Mouse (Mus musculus): ENCODE measurements at regions not wholly inside any gene's neighbourhood (a gene's known extent, or its start where the extent isn't known, plus 50 kb on each side); places are given as distances from the start of the nearest gene placed in this dataset.
"Not testable (repeated sequence)": the region's sequence is repeated elsewhere in the genome, so short reads cannot be mapped to it uniquely, and the experiment has no call there.

DNA sequence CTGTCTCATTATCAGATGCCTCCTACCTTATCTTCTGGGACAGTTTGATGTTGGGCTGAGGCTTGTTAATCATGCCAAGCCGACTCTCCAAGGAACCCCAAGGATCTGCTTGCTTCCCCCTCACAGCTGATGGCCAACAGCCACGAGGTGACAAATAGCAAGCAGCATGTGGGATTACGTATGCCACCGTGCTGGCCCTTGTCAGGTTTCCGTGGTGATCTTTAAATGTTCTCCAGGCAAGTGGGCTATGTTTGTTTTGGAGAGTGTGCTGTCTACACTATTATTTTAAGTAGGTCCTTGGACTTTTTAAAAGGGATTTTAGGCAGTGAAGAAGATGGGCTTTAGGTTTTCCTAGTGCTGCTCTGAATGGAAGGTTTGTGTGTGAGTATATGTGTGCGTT is 149.8 kb downstream of the Mterf1b start:
- H3K4me3 ChIP-seq (ENCODE audit: low read depth, low read length): no peak overlapping the region
- TF ChIP-seq GATA2 (IDR thresholded peaks at IDR 0.05; ENCODE audit: borderline replicate concordance, low read depth, low read length) (no peak), CTCF (IDR thresholded peaks at IDR 0.05; ENCODE audit: low read depth, low read length) (no peak), TAL1 (conservative IDR thresholded peaks at IDR 0.05; ENCODE audit: low read depth, low read length) (no peak), POLR2AphosphoS5 (IDR thresholded peaks at IDR 0.05; ENCODE audit: insufficient replicate concordance, low read depth, low read length) (no peak), GATA1 (IDR thresholded peaks at IDR 0.05; ENCODE audit: borderline replicate concordance, low read length) (no peak)
- ATAC-seq (ENCODE audit: extremely low read depth, insufficient number of reproducible peaks, low FRiP score, poor library complexity, severe bottlenecking) (no peak), DNase-seq (ENCODE audit: low spot score) (no peak)
- H3K4me1 ChIP-seq (ENCODE audit: insufficient read depth, low read depth, low read length): no peaks in the 10 kb centered on the region
- H3K36me3 ChIP-seq (replicated peaks): no peaks in the 10 kb centered on the region
- no peaks in the 10 kb centered on the region for H3K27me3 ChIP-seq (ENCODE audit: insufficient read depth, low read length)
- no peaks in the 10 kb centered on the region for H3K9me3 ChIP-seq (replicated peaks)

DNA sequence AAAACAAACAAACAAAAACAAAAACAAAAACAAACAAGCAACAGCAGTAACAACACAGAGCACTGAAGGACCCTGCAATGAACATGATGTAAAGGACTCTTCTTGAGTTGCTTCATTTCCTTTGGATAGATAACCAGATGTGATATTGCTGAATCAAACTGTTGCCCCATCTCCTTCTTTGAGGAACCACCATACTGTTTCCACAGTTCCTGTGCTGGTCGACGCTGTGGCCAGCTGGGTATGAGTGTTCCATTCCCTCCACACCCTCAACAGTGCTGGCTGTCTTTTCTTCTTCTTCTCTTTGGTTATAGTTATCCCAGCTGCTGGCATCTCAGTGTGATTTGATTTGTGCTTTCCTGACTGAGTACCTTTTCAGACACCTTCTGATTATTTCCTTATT is 152.3 kb downstream of the Mterf1b start:
- no peaks in the 10 kb centered on the region for H3K36me3 ChIP-seq (replicated peaks)
- DNase-seq (ENCODE audit: low spot score): no peak
- H3K27me3 ChIP-seq (ENCODE audit: insufficient read depth, low read length): no peaks in the 10 kb centered on the region
- no peaks in the 10 kb centered on the region for H3K4me1 ChIP-seq (ENCODE audit: insufficient read depth, low read depth, low read length)
- no peak for ATAC-seq (ENCODE audit: extremely low read depth, insufficient number of reproducible peaks, low FRiP score, poor library complexity, severe bottlenecking)
- H3K9me3 ChIP-seq (replicated peaks): no peaks in the 10 kb centered on the region
- H3K4me3 ChIP-seq (ENCODE audit: low read depth, low read length): no peak overlapping the region
- no peak for TF ChIP-seq CTCF (IDR thresholded peaks at IDR 0.05; ENCODE audit: low read depth, low read length)
- TF ChIP-seq POLR2AphosphoS5 (IDR thresholded peaks at IDR 0.05; ENCODE audit: insufficient replicate concordance, low read depth, low read length): no peak
- TF ChIP-seq GATA2 (IDR thresholded peaks at IDR 0.05; ENCODE audit: borderline replicate concordance, low read depth, low read length): no peak
- no peak for TF ChIP-seq GATA1 (IDR thresholded peaks at IDR 0.05; ENCODE audit: borderline replicate concordance, low read length)
- no peak for TF ChIP-seq TAL1 (conservative IDR thresholded peaks at IDR 0.05; ENCODE audit: low read depth, low read length)

GRCm38 (mm10) chr5:4348334-4348733 is 156.2 kb downstream of the Mterf1b start:
- Histone ChIP-seq H3K9me3 (replicated peaks) (no peaks in the 10 kb centered on the region), H3K4me3 (ENCODE audit: low read depth, low read length) (no peak overlapping the region), H3K27me3 (ENCODE audit: insufficient read depth, low read length) (no peaks in the 10 kb centered on the region), H3K4me1 (ENCODE audit: insufficient read depth, low read depth, low read length) (no peaks in the 10 kb centered on the region), H3K36me3 (replicated peaks) (no peaks in the 10 kb centered on the region)
- DNase-seq (ENCODE audit: low spot score) (no peak), ATAC-seq (ENCODE audit: extremely low read depth, insufficient number of reproducible peaks, low FRiP score, poor library complexity, severe bottlenecking) (no peak)
- TF ChIP-seq GATA1 (IDR thresholded peaks at IDR 0.05; ENCODE audit: borderline replicate concordance, low read length) (no peak), GATA2 (IDR thresholded peaks at IDR 0.05; ENCODE audit: borderline replicate concordance, low read depth, low read length) (no peak), POLR2AphosphoS5 (IDR thresholded peaks at IDR 0.05; ENCODE audit: insufficient replicate concordance, low read depth, low read length) (no peak), CTCF (IDR thresholded peaks at IDR 0.05; ENCODE audit: low read depth, low read length) (no peak)

GRCm38 (mm10) chr5:4349943-4350342 is 157.8 kb downstream of the Mterf1b start:
- TF ChIP-seq GATA1 (IDR thresholded peaks at IDR 0.05; ENCODE audit: borderline replicate concordance, low read length): no peak
- no peak for TF ChIP-seq TAL1 (conservative IDR thresholded peaks at IDR 0.05; ENCODE audit: low read depth, low read length)
- TF ChIP-seq GATA2 (IDR thresholded peaks at IDR 0.05; ENCODE audit: borderline replicate concordance, low read depth, low read length): no peak
- no peak for TF ChIP-seq CTCF (IDR thresholded peaks at IDR 0.05; ENCODE audit: low read depth, low read length)
- no peak for TF ChIP-seq POLR2AphosphoS5 (IDR thresholded peaks at IDR 0.05; ENCODE audit: insufficient replicate concordance, low read depth, low read length)
- Histone ChIP-seq H3K9me3 (replicated peaks) (no peaks in the 10 kb centered on the region), H3K4me1 (ENCODE audit: insufficient read depth, low read depth, low read length) (no peaks in the 10 kb centered on the region), H3K36me3 (replicated peaks) (no peaks in the 10 kb centered on the region), H3K4me3 (ENCODE audit: low read depth, low read length) (no peak overlapping the region), H3K27me3 (ENCODE audit: insufficient read depth, low read length) (no peaks in the 10 kb centered on the region)
- DNase-seq (ENCODE audit: low spot score) (no peak), ATAC-seq (ENCODE audit: extremely low read depth, insufficient number of reproducible peaks, low FRiP score, poor library complexity, severe bottlenecking) (no peak)

DNA sequence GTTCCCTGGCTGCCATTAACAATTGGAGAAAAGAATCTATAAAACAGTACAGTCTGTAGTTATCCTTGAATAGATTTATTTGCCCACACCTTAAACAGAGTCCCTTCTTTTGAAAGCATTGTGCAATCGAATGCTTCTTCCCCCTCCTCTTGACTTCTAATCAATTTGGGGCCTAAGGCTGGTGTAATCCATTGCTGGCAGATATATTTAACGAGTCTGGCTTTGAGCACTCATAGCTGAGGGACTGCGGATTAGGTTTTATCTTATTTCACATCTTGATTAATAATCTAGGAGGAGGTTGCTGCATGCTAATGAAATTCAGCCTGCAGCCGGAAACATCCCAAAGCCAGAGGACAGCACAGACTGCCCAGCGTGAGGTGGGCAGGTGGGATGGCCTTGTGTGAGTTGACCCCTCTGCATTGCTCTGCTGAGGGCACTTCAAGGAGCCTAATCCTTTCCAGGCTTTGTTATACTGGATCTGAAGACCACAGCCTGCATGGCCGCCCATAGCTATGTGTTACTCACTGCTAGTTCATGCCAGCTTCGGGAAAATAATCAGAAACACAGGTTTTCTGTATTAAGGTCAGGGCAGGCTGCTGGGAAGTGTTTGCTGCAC is 163.6 kb downstream of the Mterf1b start:
- ATAC-seq (ENCODE audit: extremely low read depth, insufficient number of reproducible peaks, low FRiP score, poor library complexity, severe bottlenecking) (no peak), DNase-seq (ENCODE audit: low spot score) (no peak)
- H3K9me3 ChIP-seq (replicated peaks): no peaks in the 10 kb centered on the region
- H3K4me3 ChIP-seq (ENCODE audit: low read depth, low read length): no peak overlapping the region
- H3K36me3 ChIP-seq (replicated peaks): no peaks in the 10 kb centered on the region
- H3K4me1 ChIP-seq (ENCODE audit: insufficient read depth, low read depth, low read length): no peaks in the 10 kb centered on the region
- no peak for TF ChIP-seq GATA2 (IDR thresholded peaks at IDR 0.05; ENCODE audit: borderline replicate concordance, low read depth, low read length)
- 0 out of 2 replicates have a peak, but pooled peaks cover 2% of the 10 kb centered on the region for H3K27me3 ChIP-seq (ENCODE audit: insufficient read depth, low read length)

- DNase-seq (ENCODE audit: low spot score); ATAC-seq (ENCODE audit: extremely low read depth, insufficient number of reproducible peaks, low FRiP score, poor library complexity, severe bottlenecking); H3K4me1 ChIP-seq (ENCODE audit: insufficient read depth, low read depth, low read length); H3K9me3 ChIP-seq (replicated peaks); H3K27me3 ChIP-seq (ENCODE audit: insufficient read depth, low read length); H3K36me3 ChIP-seq (replicated peaks); H3K4me3 ChIP-seq (ENCODE audit: low read depth, low read length): not testable (repeated sequence)
Observed at GRCm38 (mm10) chr5:4356555-4357273, 164.5 kb downstream of the Mterf1b start.

DNA sequence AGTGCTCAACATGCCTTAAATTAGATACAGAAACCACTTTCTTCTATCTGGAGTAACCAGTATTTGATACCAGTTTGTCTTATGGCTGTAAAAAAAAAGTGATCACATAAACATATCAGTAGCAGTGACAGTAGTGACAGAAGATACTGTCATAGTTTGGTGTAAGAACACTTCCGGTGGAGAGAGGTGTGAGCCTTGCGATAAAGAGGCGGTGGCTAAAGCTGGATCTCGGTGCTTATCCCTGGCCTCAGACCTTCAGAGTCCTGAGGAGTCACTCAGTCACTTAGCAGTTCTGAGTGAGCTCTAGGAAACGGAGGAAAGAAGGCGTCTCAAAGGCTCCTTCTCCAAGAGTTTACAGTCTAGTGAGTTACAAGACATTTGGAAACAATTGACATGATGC is 169.4 kb downstream of the Mterf1b start:
- not testable (repeated sequence) for H3K4me3 ChIP-seq (ENCODE audit: low read depth, low read length); H3K4me1 ChIP-seq (ENCODE audit: insufficient read depth, low read depth, low read length); H3K27me3 ChIP-seq (ENCODE audit: insufficient read depth, low read length); ATAC-seq (ENCODE audit: extremely low read depth, insufficient number of reproducible peaks, low FRiP score, poor library complexity, severe bottlenecking); H3K9me3 ChIP-seq (replicated peaks); H3K36me3 ChIP-seq (replicated peaks); DNase-seq (ENCODE audit: low spot score)

DNA sequence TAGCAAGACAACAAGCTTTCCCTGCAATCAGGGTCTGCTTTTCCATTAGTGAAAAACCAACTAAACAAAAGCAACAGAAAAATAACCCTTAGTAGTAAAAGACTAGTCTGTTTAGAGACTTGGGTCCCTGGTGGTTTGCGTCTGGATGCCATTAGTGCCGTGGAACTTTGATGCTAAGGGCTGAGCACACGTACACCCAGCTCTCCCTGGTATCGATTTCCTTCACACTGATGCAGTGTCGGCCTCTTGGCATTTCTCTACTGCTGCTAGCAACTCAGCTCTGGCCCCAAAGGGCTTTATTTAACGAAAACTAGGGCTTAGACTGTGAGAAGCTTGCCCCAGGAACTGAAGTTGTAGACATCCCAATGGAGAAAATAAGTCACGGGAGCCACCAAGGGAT is 192.6 kb downstream of the Mterf1b start:
- not testable (repeated sequence) for H3K4me1 ChIP-seq (ENCODE audit: insufficient read depth, low read depth, low read length); H3K4me3 ChIP-seq (ENCODE audit: low read depth, low read length); H3K27me3 ChIP-seq (ENCODE audit: insufficient read depth, low read length); H3K9me3 ChIP-seq (replicated peaks); DNase-seq (ENCODE audit: low spot score); H3K36me3 ChIP-seq (replicated peaks); ATAC-seq (ENCODE audit: extremely low read depth, insufficient number of reproducible peaks, low FRiP score, poor library complexity, severe bottlenecking)

All from G1E (cell line).